Mouse (Mus musculus) intestine, postnatal 0 days (tissue): ENCODE data around the gene Ankrd33. TPM values are rescaled to one million over a fixed set of nuclear protein-coding genes. Genes with fewer than 3 reads are reported as not detected.

Experiments
- ATAC-seq: fragments of 200-750 bp; cut with Nextera tagmentation; 2 replicates; pipeline ENCODE4 v1.8.0; 2017; ENCODE audit warnings: mild to moderate bottlenecking, moderate TSS enrichment, moderate library complexity
- H3K27ac ChIP-seq: fragments of 300-500 bp; sonication (generic); 2 replicates; pipeline ENCODE4 v1.5.1; 2014; ENCODE audit warnings: mild to moderate bottlenecking, low read depth, low read length, moderate library complexity
- H3K27me3 ChIP-seq: fragments of 300-500 bp; sonication (generic); replicated peaks from 2 replicates; pipeline ENCODE4 v1.6.1; 2014; ENCODE audit warnings: low read length, mixed read lengths; ENCODE audit not compliant: control insufficient read depth, insufficient read depth
- H3K36me3 ChIP-seq: fragments of 300-500 bp; sonication (generic); 2 replicates; pipeline ENCODE4 v1.6.1; 2014; ENCODE audit warnings: mild to moderate bottlenecking, moderate library complexity; ENCODE audit not compliant: control insufficient read depth, insufficient read depth
- H3K4me1 ChIP-seq: fragments of 300-500 bp; sonication (generic); replicated peaks from 2 replicates; pipeline ENCODE4 v1.6.1; 2014; ENCODE audit warnings: antibody characterized with exemption, low read length, mixed read lengths; ENCODE audit not compliant: control insufficient read depth, insufficient read depth
- H3K4me2 ChIP-seq: fragments of 300-500 bp; sonication (generic); replicated peaks from 2 replicates; pipeline ENCODE4 v1.6.1; 2014; ENCODE audit warnings: low read depth, mild to moderate bottlenecking, moderate library complexity
- H3K4me3 ChIP-seq: fragments of 300-500 bp; sonication (generic); 2 replicates; pipeline ENCODE4 v1.5.1; 2014; ENCODE audit warnings: low read depth, low read length
- H3K9ac ChIP-seq: fragments of 300-500 bp; sonication (generic); 2 replicates; pipeline ENCODE4 v1.6.1; 2014; ENCODE audit warnings: mild to moderate bottlenecking, low read depth, low read length
- H3K9me3 ChIP-seq: fragments of 300-500 bp; sonication (generic); 2 replicates; pipeline ENCODE4 v1.6.1; 2016; ENCODE audit warnings: mixed run types; ENCODE audit not compliant: control insufficient read depth
- CTCF ChIP-seq: sonication (generic); IDR thresholded peaks from 2 replicates; pipeline ENCODE4 v1.5.1; 2016; ENCODE audit warnings: low read depth, mild to moderate bottlenecking, control low read depth, antibody characterized with exemption, moderate library complexity
- WGBS: fragments of 180-500 bp; shearing (Covaris S2); extraction: QIAGEN DNeasy Blood & Tissue Kit; methylation state at CpG from one replicate; pipeline ENCODE4 v1.1.7; 2014; 5-methylcytosine and 5-hydroxymethylcytosine counted together
- polyA plus RNA-seq: library from polyadenylated mRNA; unstranded; fragments of >200 nt; fragmentation: Nextera tagmentation; extraction: Ambion mirVana; gene quantifications from 2 replicates; pipeline ENCODE4 v1.2.1, GENCODE M21; 2015

Ankrd33 gene
- polyA plus RNA-seq, 1 experiment from 2014 or later, result not detected

- 0 out of 2 replicates have a peak, but pooled peaks cover 4% of the 10 kb centered on the region for H3K27me3 ChIP-seq
- H3K36me3 ChIP-seq, result no peaks in the 10 kb centered on the region
- H3K4me1 ChIP-seq, result peaks cover 4% of the 10 kb centered on the region; the same call in 1 of the 2 replicates
- H3K4me2 ChIP-seq, result no peak overlapping the region
- ATAC-seq, result no peak
- no peak overlapping the region for H3K27ac ChIP-seq
- 50% methylated on average over 4 of the region's 4 CpGs for WGBS
- no peaks in the 10 kb centered on the region for H3K9me3 ChIP-seq
- TF ChIP-seq CTCF, result no peak
- no peak overlapping the region for H3K4me3 ChIP-seq
- H3K9ac ChIP-seq, result no peak overlapping the region
These were observed 33.3 kb upstream of the Ankrd33 start for GRCm38 (mm10) chr15:101082236-101082635.

- H3K4me1 ChIP-seq, result no peaks in the 10 kb centered on the region
- H3K9ac ChIP-seq, result no peak overlapping the region
- H3K36me3 ChIP-seq, result no peaks in the 10 kb centered on the region
- no peak overlapping the region for H3K4me2 ChIP-seq
- no peak for TF ChIP-seq CTCF
- 78% methylated on average over 10 of the region's 10 CpGs for WGBS
- H3K27ac ChIP-seq, result no peak overlapping the region
- no peaks in the 10 kb centered on the region for H3K9me3 ChIP-seq
- no peaks in the 10 kb centered on the region for H3K27me3 ChIP-seq
- no peak overlapping the region for H3K4me3 ChIP-seq
- no peak for ATAC-seq
These were observed 31.1 kb upstream of the Ankrd33 start for GRCm38 (mm10) chr15:101084499-101084898.

- WGBS, result 69% methylated on average over 9 of the region's 9 CpGs
- Histone ChIP-seq H3K4me1 (no peaks in the 10 kb centered on the region), H3K9ac (no peak overlapping the region), H3K4me2 (no peak overlapping the region), H3K36me3 (no peaks in the 10 kb centered on the region), H3K27ac (no peak overlapping the region), H3K27me3 (no peaks in the 10 kb centered on the region), H3K4me3 (no peak overlapping the region), H3K9me3 (no peaks in the 10 kb centered on the region)
- no peak for ATAC-seq
- no peak for TF ChIP-seq CTCF
These were observed 29.1 kb upstream of the Ankrd33 start for GRCm38 (mm10) chr15:101086451-101086850.

GRCm38 (mm10) chr15:101086956-101087355 lies 28.6 kb upstream of the Ankrd33 start:
- Histone ChIP-seq H3K4me1 (no peaks in the 10 kb centered on the region), H3K9me3 (no peaks in the 10 kb centered on the region), H3K4me3 (no peak overlapping the region), H3K4me2 (no peak overlapping the region), H3K36me3 (no peaks in the 10 kb centered on the region), H3K9ac (no peak overlapping the region), H3K27me3 (no peaks in the 10 kb centered on the region), H3K27ac (no peak overlapping the region)
- 66% methylated on average over 3 of the region's 3 CpGs for WGBS
- no peak for TF ChIP-seq CTCF
- ATAC-seq, result no peak

- Histone ChIP-seq H3K4me1 (no peaks in the 10 kb centered on the region), H3K4me2 (no peak overlapping the region), H3K9me3 (no peaks in the 10 kb centered on the region), H3K9ac (no peak overlapping the region), H3K4me3 (no peak overlapping the region), H3K27me3 (no peaks in the 10 kb centered on the region), H3K27ac (no peak overlapping the region), H3K36me3 (no peaks in the 10 kb centered on the region)
- no peak for TF ChIP-seq CTCF
- WGBS, result 74% methylated on average over 4 of the region's 4 CpGs
- ATAC-seq, result no peak
These were observed 27.3 kb upstream of the Ankrd33 start for GRCm38 (mm10) chr15:101088291-101088690.

- Histone ChIP-seq H3K27me3 (no peaks in the 10 kb centered on the region), H3K4me3 (no peak overlapping the region), H3K4me2 (no peak overlapping the region), H3K4me1 (no peaks in the 10 kb centered on the region), H3K36me3 (no peaks in the 10 kb centered on the region), H3K27ac (no peak overlapping the region), H3K9ac (no peak overlapping the region), H3K9me3 (no peaks in the 10 kb centered on the region)
- TF ChIP-seq CTCF, result no peak
- WGBS, result 94% methylated on average over 8 of the region's 8 CpGs
- no peak for ATAC-seq
These were observed 24.0 kb upstream of the Ankrd33 start for GRCm38 (mm10) chr15:101091551-101091950.

- no peaks in the 10 kb centered on the region for H3K9me3 ChIP-seq
- H3K27me3 ChIP-seq, result no peaks in the 10 kb centered on the region
- no peaks in the 10 kb centered on the region for H3K36me3 ChIP-seq
- TF ChIP-seq CTCF, result no peak
- H3K9ac ChIP-seq, result no peak overlapping the region
- H3K27ac ChIP-seq, result no peak overlapping the region
- no peak overlapping the region for H3K4me3 ChIP-seq
- 60% methylated on average over 14 of the region's 14 CpGs for WGBS
- ATAC-seq, result no peak
- H3K4me2 ChIP-seq, result no peak overlapping the region
- no peaks in the 10 kb centered on the region for H3K4me1 ChIP-seq
These were observed 23.3 kb upstream of the Ankrd33 start for GRCm38 (mm10) chr15:101092121-101092828.
